Mouse (Mus musculus) midbrain, embryonic 16.5 days (tissue): ENCODE data around the gene Gpr132. TPM values are rescaled to one million over a fixed set of nuclear protein-coding genes. Genes with fewer than 3 reads are reported as not detected.
A peak's percentile ranks its signal among the peaks of the same experiment; 100 is the strongest.

Experiments
- ATAC-seq: fragments of 200-750 bp; cut with Nextera tagmentation; 2 replicates; pipeline ENCODE4 v1.8.0; 2017; ENCODE audit warnings: moderate TSS enrichment
- H3K27ac ChIP-seq: fragments of 300-500 bp; sonication (generic); 2 replicates; pipeline ENCODE4 v1.5.1; 2014; ENCODE audit warnings: mild to moderate bottlenecking, low read length, mixed read lengths
- H3K27me3 ChIP-seq: fragments of 300-500 bp; sonication (generic); 2 replicates; pipeline ENCODE4 v1.6.1; 2014; ENCODE audit warnings: low read depth, low read length, mixed read lengths; ENCODE audit not compliant: control insufficient read depth, insufficient read depth
- H3K36me3 ChIP-seq: fragments of 300-500 bp; sonication (generic); 2 replicates; pipeline ENCODE4 v1.6.1; 2014; ENCODE audit warnings: mild to moderate bottlenecking, low read length, moderate library complexity, mixed read lengths; ENCODE audit not compliant: control insufficient read depth, insufficient read depth
- H3K4me1 ChIP-seq: fragments of 300-500 bp; sonication (generic); 2 replicates; pipeline ENCODE4 v1.6.1; 2014; ENCODE audit warnings: mild to moderate bottlenecking, low read length, mixed read lengths; ENCODE audit not compliant: control insufficient read depth, insufficient read depth
- H3K4me2 ChIP-seq: fragments of 300-500 bp; sonication (generic); 2 replicates; pipeline ENCODE4 v1.6.1; 2014; ENCODE audit warnings: mild to moderate bottlenecking, low read length, mixed read lengths
- H3K4me3 ChIP-seq: fragments of 300-500 bp; sonication (generic); 2 replicates; pipeline ENCODE4 v1.5.1; 2014; ENCODE audit warnings: low read depth, mild to moderate bottlenecking, low read length, moderate library complexity, mixed read lengths
- H3K9ac ChIP-seq: fragments of 300-500 bp; sonication (generic); 2 replicates; pipeline ENCODE4 v1.6.1; 2014; ENCODE audit warnings: low read depth, low read length, mixed read lengths
- H3K9me3 ChIP-seq: fragments of 300-500 bp; sonication (generic); replicated peaks from 2 replicates; pipeline ENCODE4 v1.6.1; 2014; ENCODE audit warnings: mild to moderate bottlenecking, low read length, mixed read lengths; ENCODE audit not compliant: control insufficient read depth, poor library complexity, severe bottlenecking
- WGBS: fragments of 180-500 bp; shearing (Covaris S2); extraction: QIAGEN DNeasy Blood & Tissue Kit; methylation state at CpG from one replicate; pipeline ENCODE4 v1.1.7; 2014; 5-methylcytosine and 5-hydroxymethylcytosine counted together
- polyA plus RNA-seq: library from polyadenylated mRNA; unstranded; fragments of >200 nt; fragmentation: Nextera tagmentation; extraction: Ambion mirVana; gene quantifications from 2 replicates; pipeline ENCODE4 v1.2.1, GENCODE M21; 2015

Gene Gpr132
- polyA plus RNA-seq, 1 experiment from 2014 or later = not detected

GRCm38 (mm10) chr12:112809641-112810040 lies 58.4 kb downstream of the Gpr132 start:
- H3K4me3 ChIP-seq = peak overlapping the region; percentile 76
- H3K9ac ChIP-seq = peak overlapping the region; percentile 72
- peaks cover 14% of the 10 kb centered on the region for H3K4me1 ChIP-seq
- no peaks in the 10 kb centered on the region; the same call in 1 of the 2 replicates for H3K27me3 ChIP-seq
- peaks cover 5% of the 10 kb centered on the region; the same call in 1 of the 2 replicates for H3K36me3 ChIP-seq
- no peak for ATAC-seq
- 24% methylated on average over 8 of the region's 8 CpGs for WGBS
- peak overlapping the region; percentile 84 for H3K4me2 ChIP-seq
- no peaks in the 10 kb centered on the region for H3K9me3 ChIP-seq
- H3K27ac ChIP-seq = no peak overlapping the region

GRCm38 (mm10) chr12:112808587-112809364 lies 59.3 kb downstream of the Gpr132 start, which contains the start of gene Clba1:
Gene Clba1, plus strand, starts transcription at chr12:112808937.
- Histone ChIP-seq H3K4me3 (peak within 1 kb of the TSS; percentile 76), H3K27ac (peak within 1 kb of the TSS; percentile 83), H3K27me3 (no peaks in the 10 kb centered on the region; the same call in 1 of the 2 replicates), H3K9me3 (no peaks in the 10 kb centered on the region), H3K4me1 (peaks cover 14% of the 10 kb centered on the region), H3K36me3 (no peaks in the 10 kb centered on the region; the same call in 1 of the 2 replicates), H3K9ac (peak within 1 kb of the TSS; percentile 72), H3K4me2 (peak within 1 kb of the TSS; percentile 84)
- under 1% methylated on average over 64 of the region's 64 CpGs for whole genome bisulfite sequencing
- ATAC-seq = peak; percentile 96

GRCm38 (mm10) chr12:112808212-112808586 lies 59.8 kb downstream of the Gpr132 start:
- Histone ChIP-seq H3K4me3 (peak overlapping the region; percentile 76), H3K27ac (peak overlapping the region; percentile 83), H3K27me3 (no peaks in the 10 kb centered on the region; the same call in 1 of the 2 replicates), H3K36me3 (no peaks in the 10 kb centered on the region), H3K4me1 (peaks cover 14% of the 10 kb centered on the region), H3K9ac (peak overlapping the region; percentile 72), H3K4me2 (peak overlapping the region; percentile 84), H3K9me3 (no peaks in the 10 kb centered on the region)
- peak; percentile 44; the same call in 1 of the 2 replicates for ATAC-seq
- WGBS = 60% methylated on average over 5 of the region's 5 CpGs

- Histone ChIP-seq H3K27me3 (no peaks in the 10 kb centered on the region; the same call in 1 of the 2 replicates), H3K27ac (no peak overlapping the region), H3K4me2 (no peak overlapping the region; the same call in 1 of the 2 replicates), H3K4me3 (no peak overlapping the region), H3K36me3 (no peaks in the 10 kb centered on the region), H3K9me3 (no peaks in the 10 kb centered on the region), H3K4me1 (peaks cover 14% of the 10 kb centered on the region), H3K9ac (peak overlapping the region; percentile 72)
- no peak for ATAC-seq
- 84% methylated on average over 4 of the region's 4 CpGs for WGBS
These were observed 60.2 kb downstream of the Gpr132 start for GRCm38 (mm10) chr12:112807796-112808195.

- no peak overlapping the region for H3K4me2 ChIP-seq
- no peak overlapping the region for H3K9ac ChIP-seq
- no peak overlapping the region for H3K27ac ChIP-seq
- no peak overlapping the region for H3K4me3 ChIP-seq
- peaks cover 7% of the 10 kb centered on the region for H3K27me3 ChIP-seq
- peaks cover 14% of the 10 kb centered on the region for H3K4me1 ChIP-seq
- H3K9me3 ChIP-seq = no peaks in the 10 kb centered on the region
- ATAC-seq = no peak
- H3K36me3 ChIP-seq = no peaks in the 10 kb centered on the region
- 80% methylated on average over 6 of the region's 6 CpGs for WGBS
These were observed 62.0 kb downstream of the Gpr132 start for GRCm38 (mm10) chr12:112806044-112806443.

GRCm38 (mm10) chr12:112804046-112804445 lies 64.0 kb downstream of the Gpr132 start:
- peaks cover 6% of the 10 kb centered on the region for H3K4me1 ChIP-seq
- no peak overlapping the region for H3K4me2 ChIP-seq
- 52% methylated on average over 13 of the region's 13 CpGs for WGBS
- H3K27me3 ChIP-seq = peaks cover 17% of the 10 kb centered on the region
- no peak overlapping the region for H3K4me3 ChIP-seq
- H3K27ac ChIP-seq = no peak overlapping the region
- ATAC-seq = no peak
- H3K9me3 ChIP-seq = no peaks in the 10 kb centered on the region
- no peaks in the 10 kb centered on the region for H3K36me3 ChIP-seq
- H3K9ac ChIP-seq = 0 out of 2 replicates have a peak overlapping the region, but pooled peaks have one; percentile 10

- Histone ChIP-seq H3K4me2 (peak overlapping the region; percentile 100; the same call in 1 of the 2 replicates), H3K27me3 (peaks cover 17% of the 10 kb centered on the region), H3K9ac (no peak overlapping the region), H3K4me1 (no peaks in the 10 kb centered on the region; the same call in 1 of the 2 replicates), H3K36me3 (no peaks in the 10 kb centered on the region), H3K9me3 (no peaks in the 10 kb centered on the region), H3K27ac (no peak overlapping the region), H3K4me3 (peak overlapping the region; percentile 73; the same call in 1 of the 2 replicates)
- WGBS = 23% methylated on average over 3 of the region's 3 CpGs
- no peak for ATAC-seq
These were observed 65.1 kb downstream of the Gpr132 start for GRCm38 (mm10) chr12:112802917-112803316.

GRCm38 (mm10) chr12:112801864-112802846 lies 65.9 kb downstream of the Gpr132 start, which contains the start of gene Ahnak2:
Gene Ahnak2, minus strand, starts transcription at chr12:112802657.
- WGBS = 5% methylated on average over 50 of the region's 69 CpGs
- ATAC-seq = peak; percentile 49
- Histone ChIP-seq H3K9ac (peak within 1 kb of the TSS; percentile 79), H3K27ac (no peak within 1 kb of the TSS), H3K36me3 (no peaks in the 10 kb centered on the region), H3K9me3 (no peaks in the 10 kb centered on the region), H3K4me2 (peak within 1 kb of the TSS; percentile 100), H3K4me3 (peak within 1 kb of the TSS; percentile 73), H3K4me1 (no peaks in the 10 kb centered on the region; the same call in 1 of the 2 replicates), H3K27me3 (peaks cover 17% of the 10 kb centered on the region)
